In the genomic region with DNA sequence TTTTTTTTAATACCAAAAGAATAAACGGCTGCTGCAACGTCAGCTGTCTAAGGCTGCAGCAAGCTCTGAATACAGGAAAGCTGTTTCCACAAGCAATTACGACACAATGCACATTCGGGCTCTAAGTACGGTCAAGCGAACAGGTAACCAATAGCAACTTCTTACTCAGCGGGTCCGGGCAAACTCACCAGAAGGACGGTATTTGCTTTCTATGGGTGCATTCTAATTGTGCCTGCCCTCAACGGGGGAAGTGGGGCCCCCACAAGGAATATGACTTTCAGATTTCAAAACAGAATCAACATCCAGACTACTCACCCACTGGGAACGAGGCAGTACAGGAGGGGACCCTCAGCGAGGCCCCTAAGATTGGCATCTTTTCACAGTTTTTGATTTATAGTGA, we compare ENCODE assay signal across 11 mouse cellular contexts.
DNase-seq lines count a peak whose midpoint lies in the region; ATAC-seq lines count a peak whose summit lies in the region.
"Had no signal": no experiment of that assay in that cellular context is flagged by ENCODE, and none has a peak within 500 bp of the region (broad histone marks: within the 10 kb centered on the region; RNA-seq: fewer than 3 reads in every experiment).

No protein-coding gene starts in this region.

- DNase-seq in frontal cortex, postnatal 14 days (ENCODE audit: low spot score in 2 of 2): no peak
- peak; percentile 61 for DNase-seq in brain, adult 2 months (ENCODE audit: low read depth, low spot score)
- no peak for DNase-seq in lung, postnatal 25 days (ENCODE audit: low spot score)
- no peak for DNase-seq in kidney, adult 8-10 months
- no peak for DNase-seq in lung, adult 18-20 months
- DNase-seq: B cell, adult 2 months had no signal

- H3K4me1 ChIP-seq in hindbrain, embryonic 16.5 days (ENCODE audit: control insufficient read depth, insufficient read depth, low read depth, low read length): no peaks in the 10 kb centered on the region
- peaks cover 26% of the 10 kb centered on the region for H3K4me1 ChIP-seq in midbrain, embryonic 13.5 days (replicated peaks)
- H3K4me1 ChIP-seq: heart, embryonic 13.5 days; liver, embryonic 12.5 days had no signal

- H3K9ac ChIP-seq in hindbrain, embryonic 16.5 days (ENCODE audit: low read depth, low read length): peak overlapping the region; percentile 28; the same call in 1 of the 2 replicates
- no peak overlapping the region; the same call in 1 of the 2 replicates for H3K9ac ChIP-seq in midbrain, embryonic 13.5 days (replicated peaks)
- H3K9ac ChIP-seq: heart, embryonic 13.5 days; liver, embryonic 12.5 days had no signal

- H3K27ac ChIP-seq in hindbrain, embryonic 16.5 days (ENCODE audit: low read depth, low read length): peak overlapping the region; percentile 33
- H3K27ac ChIP-seq in midbrain, embryonic 13.5 days: peak overlapping the region; percentile 75
- H3K27ac ChIP-seq: heart, embryonic 13.5 days; liver, embryonic 12.5 days had no signal

- H3K4me3 ChIP-seq in hindbrain, embryonic 16.5 days (ENCODE audit: low read length): peak overlapping the region; percentile 18
- peak overlapping the region; percentile 9 for H3K4me3 ChIP-seq in midbrain, embryonic 13.5 days (replicated peaks)
- H3K4me3 ChIP-seq: heart, embryonic 13.5 days; liver, embryonic 12.5 days had no signal

- 40% methylated on average over 12 of the region's 12 CpGs for WGBS in hindbrain, embryonic 16.5 days
- 56% methylated on average over 12 of the region's 12 CpGs for WGBS in midbrain, embryonic 13.5 days

- no peaks in the 10 kb centered on the region for H3K36me3 ChIP-seq in hindbrain, embryonic 16.5 days (ENCODE audit: control insufficient read depth, insufficient read depth, low read length)
- no peaks in the 10 kb centered on the region for H3K36me3 ChIP-seq in midbrain, embryonic 13.5 days
- H3K36me3 ChIP-seq: heart, embryonic 13.5 days; liver, embryonic 12.5 days had no signal

- no peaks in the 10 kb centered on the region for H3K27me3 ChIP-seq in hindbrain, embryonic 16.5 days (replicated peaks; ENCODE audit: control insufficient read depth, insufficient read depth, low read length)
- peaks cover 13% of the 10 kb centered on the region; the same call in 1 of the 2 replicates for H3K27me3 ChIP-seq in midbrain, embryonic 13.5 days
- H3K27me3 ChIP-seq: heart, embryonic 13.5 days; liver, embryonic 12.5 days had no signal

- H3K9me3 ChIP-seq in hindbrain, embryonic 16.5 days (ENCODE audit: control insufficient read depth, low read length): no peaks in the 10 kb centered on the region
- H3K9me3 ChIP-seq in midbrain, embryonic 13.5 days: no peaks in the 10 kb centered on the region

- H3K4me2 ChIP-seq in hindbrain, embryonic 16.5 days (ENCODE audit: low read length): peak overlapping the region; percentile 42
- H3K4me2 ChIP-seq in midbrain, embryonic 13.5 days (replicated peaks): peak overlapping the region; percentile 31
- H3K4me2 ChIP-seq: heart, embryonic 13.5 days; liver, embryonic 12.5 days had no signal

- ATAC-seq in frontal cortex, adult (ENCODE audit: low TSS enrichment): peak; percentile 68
- peak; percentile 79 for ATAC-seq in hindbrain, embryonic 16.5 days
- ATAC-seq in midbrain, embryonic 13.5 days: peak; percentile 69
- ATAC-seq: liver, embryonic 12.5 days had no signal
